Mouse (Mus musculus): ENCODE data around the gene Mmp25.

Mmp25 gene

DNA sequence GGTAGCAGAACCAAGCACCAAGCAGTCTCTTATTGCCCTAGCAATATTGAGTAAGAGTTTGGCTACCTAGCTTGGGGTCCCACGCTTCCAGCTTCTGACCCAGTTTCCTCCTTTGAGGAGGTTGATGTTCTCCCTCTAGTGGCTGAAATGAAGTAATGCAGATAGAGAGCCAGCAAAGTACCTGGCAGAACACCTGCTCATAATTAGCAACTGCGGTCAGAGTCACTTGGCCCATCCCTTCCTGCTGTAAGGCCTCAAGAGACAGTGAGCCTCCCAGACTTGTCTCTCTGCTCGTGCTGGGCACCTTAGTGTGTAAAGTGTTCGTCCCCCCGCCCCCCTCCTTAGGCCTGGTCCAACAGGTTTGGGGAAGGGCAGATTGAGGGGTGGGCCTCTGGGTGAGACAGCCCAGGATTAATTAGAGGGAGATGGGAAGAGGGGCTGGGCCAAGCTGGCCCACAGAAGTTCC is 19.5 kb upstream of the Mmp25 start:
- DNase-seq (ENCODE audit: extremely low read depth, low read depth): no peak

DNA sequence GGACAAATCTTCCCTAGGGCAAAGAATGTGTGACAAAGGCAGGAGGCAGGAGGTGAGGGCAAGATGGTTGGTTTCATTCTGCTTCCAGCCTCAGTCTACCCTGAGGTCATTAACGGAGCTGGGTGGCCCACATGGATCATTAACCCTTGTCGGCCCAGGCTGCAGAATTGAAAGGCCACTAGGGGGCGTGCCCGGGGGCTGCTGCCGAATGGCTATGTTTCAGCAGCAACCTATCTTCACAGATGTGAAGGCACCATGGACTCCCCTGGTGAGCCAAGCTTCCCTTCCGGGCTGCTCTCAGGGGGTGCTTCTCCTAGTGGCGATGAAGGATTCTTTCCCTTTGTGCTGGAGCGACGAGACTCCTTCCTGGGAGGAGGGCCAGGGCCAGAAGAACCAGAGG is 16.4 kb upstream of the Mmp25 start:
- no peak for DNase-seq (ENCODE audit: extremely low read depth, low read depth)

DNA sequence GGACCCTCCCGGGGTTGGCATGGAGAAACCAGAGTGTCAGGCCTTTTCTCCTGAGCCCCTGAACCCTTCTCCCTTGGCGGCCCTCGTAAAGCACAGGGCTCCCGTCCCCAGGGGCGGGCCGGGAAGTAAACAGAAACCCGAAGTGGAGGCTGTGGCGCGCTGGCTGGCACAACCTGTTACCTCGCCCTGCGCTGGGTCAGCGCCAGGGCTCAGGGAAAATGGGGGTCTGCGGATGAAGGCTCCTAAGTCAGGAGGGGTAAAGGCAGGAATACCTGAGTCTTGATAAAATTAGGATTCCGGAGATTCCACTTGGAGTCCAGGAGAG is 15.8 kb upstream of the Mmp25 start:
- no peak for DNase-seq (ENCODE audit: extremely low read depth, low read depth)

DNA sequence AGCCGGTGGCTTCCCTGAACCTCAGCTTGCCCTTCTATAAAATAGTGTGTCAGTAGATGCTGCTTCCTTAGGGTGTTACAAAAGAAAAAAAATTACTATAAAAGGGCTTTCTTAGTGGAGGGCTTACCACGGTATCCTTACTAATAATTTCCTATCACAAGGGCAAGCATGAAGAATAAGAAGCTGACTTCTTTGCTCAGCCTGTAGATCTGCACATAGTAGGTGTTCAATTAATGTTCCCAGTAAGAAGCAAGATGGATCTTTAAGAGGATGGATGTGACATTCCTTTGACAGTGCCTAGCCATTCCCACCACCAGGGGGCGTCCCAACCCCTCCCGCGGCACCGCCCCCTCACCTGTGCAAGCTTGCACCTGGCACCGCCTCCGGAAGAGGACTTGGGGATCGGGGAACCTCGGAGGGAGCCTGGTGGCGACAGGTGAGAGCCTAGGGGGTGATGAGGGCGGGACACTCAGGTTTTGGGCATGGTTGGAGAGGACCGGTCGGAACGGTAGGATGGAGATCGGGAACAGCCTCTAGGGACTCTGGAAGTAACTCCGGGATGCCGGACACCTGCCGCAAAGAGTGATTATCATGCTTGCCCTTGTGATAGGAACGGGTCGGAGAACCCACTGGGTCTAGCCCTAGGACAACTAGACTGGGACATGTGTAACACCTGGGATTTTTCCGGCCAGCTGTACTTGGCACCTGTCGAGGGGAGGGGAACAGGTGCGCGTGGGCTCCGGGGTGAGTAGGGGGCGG is 15.2 kb upstream of the Mmp25 start, which contains the start of gene Bicdl2:
TSS of gene Bicdl2 (plus strand) at position 390 of the 759 bp plus-strand sequence.
- DNase-seq (ENCODE audit: extremely low read depth, low read depth): no peak

DNA sequence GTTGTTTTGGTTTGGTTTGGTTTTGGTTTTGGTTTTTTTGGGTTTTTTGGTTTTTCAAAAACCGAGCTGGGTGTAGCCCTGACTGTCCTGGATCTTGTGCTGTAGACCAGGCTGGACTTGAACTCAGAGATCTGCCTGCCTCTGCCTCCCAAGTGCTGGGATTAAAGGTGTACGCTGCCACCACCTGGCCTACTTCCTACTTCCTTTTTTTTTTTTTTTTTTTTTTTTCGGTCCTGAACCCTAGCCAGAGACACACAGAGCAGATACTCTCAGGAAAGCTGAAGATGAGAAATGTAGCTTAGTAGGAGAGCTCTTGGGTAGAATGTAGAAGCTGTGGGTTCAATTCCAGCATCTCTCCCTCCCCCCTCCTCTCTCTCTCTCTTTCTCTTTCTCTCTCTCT is 13.4 kb upstream of the Mmp25 start:
- no peak for DNase-seq (ENCODE audit: extremely low read depth, low read depth)

DNA sequence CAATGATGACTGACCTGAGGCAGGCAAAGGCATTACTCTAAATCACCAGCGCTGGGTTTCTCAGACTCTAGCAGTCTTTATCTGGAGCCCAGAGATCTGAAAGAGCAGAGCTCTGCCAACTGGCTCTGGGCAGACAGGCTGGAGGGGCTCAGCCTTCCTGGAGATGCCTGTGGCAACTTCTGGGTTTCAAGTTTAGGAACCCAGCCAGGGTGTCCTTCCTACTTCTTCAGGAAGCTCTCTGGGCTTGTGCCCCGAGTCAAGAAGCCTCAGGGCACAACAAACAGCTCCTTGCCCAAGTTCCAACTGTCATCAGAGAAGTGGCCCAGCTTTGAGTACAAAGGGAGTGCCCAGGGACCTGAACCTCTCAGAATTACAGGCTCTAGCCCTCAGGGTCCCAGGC is 9.3 kb upstream of the Mmp25 start:
- no peak for DNase-seq (ENCODE audit: extremely low read depth, low read depth)

DNA sequence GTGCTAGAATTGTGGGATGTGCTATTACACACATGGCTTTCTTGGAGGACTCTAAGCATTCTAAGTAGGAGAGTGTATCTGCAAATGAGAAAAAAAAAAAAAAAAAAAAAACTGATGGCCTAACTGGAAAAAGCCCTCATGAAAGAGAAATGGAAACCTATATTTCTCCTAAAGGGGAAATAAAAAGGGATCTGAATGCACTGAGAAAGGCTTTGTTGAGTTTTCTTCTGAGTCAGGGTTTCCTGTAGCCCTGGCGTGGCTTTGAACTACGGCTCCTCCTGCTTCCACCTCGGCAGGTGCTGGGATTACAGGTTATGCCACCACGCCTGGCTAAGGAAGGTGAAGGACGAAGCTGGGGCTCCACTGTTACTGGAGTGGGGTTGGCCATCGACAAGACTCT is 8.9 kb upstream of the Mmp25 start:
- no peak for DNase-seq (ENCODE audit: extremely low read depth, low read depth)

DNA sequence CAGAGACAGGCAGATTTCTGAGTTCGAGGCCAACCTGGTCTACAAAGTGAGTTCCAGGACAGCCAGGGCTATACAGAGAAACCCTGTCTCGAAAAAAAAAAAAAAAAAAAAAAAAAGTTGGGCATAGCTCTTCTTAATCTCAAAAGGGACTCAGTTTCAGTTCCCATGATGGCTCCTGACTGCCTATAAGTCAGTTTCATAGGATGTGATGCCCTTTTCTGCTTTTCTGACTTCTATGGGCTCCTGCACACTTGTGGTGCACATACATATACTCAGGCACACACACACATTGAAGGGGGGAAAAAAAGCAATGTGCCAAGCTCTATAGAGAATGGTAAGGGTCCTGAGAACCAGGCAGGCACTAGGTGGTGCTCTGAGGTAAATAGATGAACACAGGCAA is 8.2 kb upstream of the Mmp25 start:
- DNase-seq (ENCODE audit: extremely low read depth, low read depth): no peak

DNA sequence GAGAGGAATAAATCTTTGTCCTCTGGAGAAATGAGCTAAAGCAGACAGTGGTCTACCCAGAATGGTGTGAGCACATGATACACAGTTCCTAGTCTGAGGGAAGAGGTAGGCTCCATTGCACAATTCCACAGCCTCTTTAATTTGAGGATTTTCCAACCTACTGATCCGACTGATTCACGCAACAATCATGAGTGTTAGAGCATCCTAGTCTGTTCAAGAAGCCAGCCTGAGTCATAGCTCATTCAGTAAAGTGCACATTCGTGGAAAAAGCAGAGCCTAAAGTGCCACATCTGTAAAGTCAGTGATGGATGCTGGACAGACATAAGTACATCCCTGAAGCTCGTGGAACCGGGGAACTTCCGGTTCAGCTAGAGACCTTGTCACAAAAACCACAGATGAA is 6.3 kb upstream of the Mmp25 start:
- no peak for DNase-seq (ENCODE audit: extremely low read depth, low read depth)

DNA sequence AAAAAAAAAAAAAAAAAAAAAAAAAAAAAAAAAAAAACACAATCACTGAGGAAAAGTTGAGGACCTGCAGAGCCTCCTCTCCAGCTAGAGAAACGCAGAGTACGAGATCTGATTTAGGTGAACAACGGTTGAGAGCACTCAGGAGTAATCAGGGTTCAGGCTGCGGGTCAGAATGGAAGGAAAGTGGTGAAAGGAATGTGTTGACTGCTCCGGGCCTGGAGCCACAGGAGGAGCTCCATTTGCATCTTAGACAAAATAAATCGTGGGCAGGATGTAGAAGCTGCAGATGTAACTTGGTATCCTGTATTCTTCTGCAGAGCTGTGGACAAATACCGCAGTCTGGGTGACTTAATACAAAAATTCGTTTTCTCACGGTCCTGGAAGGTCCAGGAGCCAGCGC is 817 bp upstream of the Mmp25 start:
- DNase-seq (ENCODE audit: extremely low read depth, low read depth): no peak

DNA sequence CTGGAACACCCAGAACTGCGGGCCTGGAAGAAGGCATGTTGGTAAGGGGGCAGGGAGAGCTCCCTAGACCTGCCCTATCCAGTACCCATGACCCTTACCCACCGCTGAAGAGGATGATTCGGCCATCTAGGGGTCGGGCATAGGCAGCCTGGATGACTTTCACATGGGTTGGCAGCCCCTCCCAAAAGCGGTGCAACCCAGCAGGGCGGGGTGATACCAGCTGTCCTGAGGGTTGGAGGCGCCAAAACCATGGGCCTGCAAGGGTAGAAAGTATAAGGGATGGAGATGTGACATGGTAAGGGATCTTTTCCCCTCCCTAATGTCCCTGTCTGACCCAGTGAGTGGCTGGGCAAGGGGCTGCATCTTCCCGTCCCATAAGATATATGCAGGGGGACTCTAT is 13.8 kb downstream of the Mmp25 start:
- DNase-seq (ENCODE audit: extremely low read depth, low read depth): no peak

DNA sequence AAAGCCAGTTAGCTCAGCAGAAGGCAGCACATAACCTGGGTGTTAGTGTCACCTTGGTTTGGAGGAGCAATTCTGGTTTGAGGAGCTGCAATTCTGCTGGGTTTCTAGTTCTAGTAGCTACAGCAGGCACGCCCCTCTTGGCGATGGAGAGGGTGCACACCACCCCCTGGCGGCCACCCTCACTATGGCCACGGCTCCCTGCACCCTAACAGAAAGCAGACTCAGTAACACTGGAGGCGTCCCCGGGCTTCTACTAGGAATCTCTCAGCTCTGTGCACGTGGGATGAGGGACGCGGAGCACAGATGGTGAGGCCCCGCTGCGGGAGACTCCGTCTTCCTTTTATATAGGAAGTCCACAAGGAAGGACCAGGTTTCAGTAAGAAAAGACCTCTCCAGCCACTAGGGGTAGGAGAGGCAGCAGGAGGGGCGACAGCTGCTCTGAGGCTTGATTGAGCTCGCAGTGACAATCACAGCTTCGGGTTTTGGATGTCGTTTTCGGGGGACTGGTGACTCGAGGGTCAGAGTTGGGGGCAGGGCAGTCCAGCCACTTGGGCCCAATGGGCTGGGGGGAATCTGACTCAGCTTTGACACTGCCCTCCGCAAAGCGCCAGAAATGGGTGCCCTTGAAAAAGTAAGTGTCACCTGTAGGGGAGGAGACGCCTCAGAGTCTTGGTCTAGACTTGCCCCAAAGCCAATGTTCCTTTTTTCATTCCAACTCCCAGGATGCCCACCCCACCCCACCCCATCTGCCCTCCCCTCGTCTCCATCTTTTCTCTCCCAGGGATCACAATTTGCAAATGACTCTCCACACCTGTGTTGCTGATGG is 14.7 kb downstream of the Mmp25 start:
- DNase-seq (ENCODE audit: extremely low read depth, low read depth): peak; percentile 32

DNA sequence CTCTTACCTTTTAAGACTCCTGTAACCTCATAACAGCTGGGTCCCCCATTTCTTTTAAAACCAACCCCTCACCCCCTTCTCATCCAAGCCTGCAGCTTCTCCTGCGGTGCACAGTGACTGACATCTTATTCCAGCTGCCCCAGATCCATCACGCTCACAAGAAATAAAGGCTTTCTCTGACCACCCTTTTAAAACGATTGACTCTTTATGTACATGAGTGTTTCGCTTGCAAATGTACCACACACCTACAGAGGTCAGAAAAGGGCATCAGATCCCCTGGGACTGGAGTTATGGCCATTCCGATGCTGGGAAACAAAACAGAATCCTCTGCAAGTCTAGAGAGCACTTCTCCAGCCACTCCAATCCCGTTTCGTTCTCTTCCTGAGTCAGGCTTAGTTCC is 17.3 kb downstream of the Mmp25 start:
- no peak for DNase-seq (ENCODE audit: extremely low read depth, low read depth)

DNA sequence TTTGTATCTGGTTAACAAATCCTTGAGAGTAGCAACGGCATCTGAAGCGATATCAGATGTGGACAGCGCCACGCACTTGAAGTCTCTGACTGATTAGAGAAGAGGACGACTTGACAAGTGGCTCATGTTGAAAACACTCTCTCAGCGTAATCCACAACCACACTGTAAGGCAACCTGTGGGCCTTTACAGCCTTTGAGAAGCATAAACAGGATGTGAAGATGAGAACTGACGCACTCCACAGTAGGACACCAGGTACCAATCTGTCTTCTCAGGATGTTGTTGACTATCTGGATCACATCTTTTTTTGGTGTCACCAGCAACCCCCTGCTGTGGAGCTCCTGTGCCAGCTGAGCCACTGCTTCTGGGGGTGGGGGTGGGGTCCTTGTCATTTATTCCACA is 24.7 kb downstream of the Mmp25 start:
- no peak for DNase-seq (ENCODE audit: extremely low read depth, low read depth)

DNA sequence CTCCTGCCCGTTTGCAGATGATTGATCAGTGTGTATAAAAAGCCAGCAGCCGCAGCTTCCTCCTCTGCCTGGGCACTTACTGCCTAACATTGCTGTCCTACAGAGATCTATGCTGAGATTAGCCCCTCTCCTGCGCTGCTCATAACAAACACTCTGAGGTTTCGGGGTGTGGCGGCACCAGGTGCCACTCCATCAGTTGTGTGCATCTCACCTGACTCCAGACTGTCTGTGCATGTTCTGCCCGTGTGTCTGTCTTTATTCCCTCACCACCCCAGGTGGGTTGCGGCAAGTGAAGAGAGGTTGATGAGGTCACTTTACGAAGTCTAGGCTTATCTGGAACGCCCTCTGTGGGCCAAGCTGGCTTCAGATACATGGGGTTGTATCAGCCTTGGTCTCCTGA is 28.0 kb downstream of the Mmp25 start:
- DNase-seq (ENCODE audit: extremely low read depth, low read depth): no peak

DNA sequence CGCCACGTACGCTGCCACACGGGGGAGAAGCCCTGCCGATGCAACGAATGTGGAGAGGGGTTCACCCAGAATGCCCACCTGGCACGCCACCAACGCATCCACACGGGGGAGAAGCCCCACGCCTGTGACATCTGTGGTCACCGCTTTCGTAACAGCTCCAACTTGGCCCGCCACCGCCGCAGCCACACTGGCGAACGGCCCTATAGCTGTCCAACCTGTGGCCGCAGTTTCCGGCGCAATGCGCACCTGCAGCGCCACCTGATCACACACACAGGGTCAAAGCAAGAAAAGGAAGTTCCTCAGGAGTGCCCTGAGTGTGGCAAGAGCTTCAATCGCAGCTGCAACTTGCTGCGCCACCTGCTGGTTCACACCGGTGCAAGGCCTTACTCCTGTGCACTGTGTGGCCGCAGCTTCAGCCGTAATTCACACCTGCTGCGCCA is 34.7 kb downstream of the Mmp25 start:
- no peak for DNase-seq (ENCODE audit: extremely low read depth, low read depth)

DNA sequence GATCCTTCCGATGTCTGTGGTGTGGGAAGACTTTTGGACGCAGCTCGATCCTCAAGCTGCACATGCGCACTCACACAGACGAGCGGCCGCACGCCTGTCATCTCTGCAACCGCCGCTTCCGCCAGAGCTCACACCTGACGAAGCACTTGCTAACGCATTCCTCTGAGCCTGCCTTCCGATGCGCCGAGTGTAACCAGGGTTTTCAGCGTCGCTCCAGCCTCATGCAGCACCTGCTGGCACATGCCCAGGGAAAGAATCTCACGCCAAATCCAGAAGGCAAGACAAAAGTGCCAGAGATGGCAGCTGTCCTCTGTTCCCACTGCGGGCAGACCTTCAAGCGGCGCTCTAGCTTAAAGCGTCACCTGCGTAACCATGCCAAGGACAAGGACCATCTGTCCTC is 35.5 kb downstream of the Mmp25 start:
- DNase-seq (ENCODE audit: extremely low read depth, low read depth): no peak

DNA sequence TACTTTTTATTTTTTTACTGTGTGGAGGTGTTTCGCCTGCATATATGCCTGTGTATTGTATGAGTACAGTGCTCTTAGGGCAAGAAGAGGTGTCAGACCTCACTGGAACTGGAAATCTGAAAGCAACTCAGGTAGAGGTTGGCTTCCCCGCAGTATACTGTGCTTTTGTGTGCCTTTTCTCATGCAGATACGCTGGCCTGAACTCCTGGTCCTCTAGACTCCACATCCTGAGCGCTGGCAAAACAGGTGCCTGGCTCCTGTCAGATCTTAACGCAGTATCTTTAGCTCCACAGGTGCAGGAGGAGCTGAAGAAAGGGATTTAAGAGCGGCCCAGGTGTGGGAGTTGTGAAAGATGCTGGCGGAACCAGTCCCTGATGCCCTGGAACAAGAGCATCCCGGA is 39.9 kb downstream of the Mmp25 start:
- no peak for DNase-seq (ENCODE audit: extremely low read depth, low read depth)

DNA sequence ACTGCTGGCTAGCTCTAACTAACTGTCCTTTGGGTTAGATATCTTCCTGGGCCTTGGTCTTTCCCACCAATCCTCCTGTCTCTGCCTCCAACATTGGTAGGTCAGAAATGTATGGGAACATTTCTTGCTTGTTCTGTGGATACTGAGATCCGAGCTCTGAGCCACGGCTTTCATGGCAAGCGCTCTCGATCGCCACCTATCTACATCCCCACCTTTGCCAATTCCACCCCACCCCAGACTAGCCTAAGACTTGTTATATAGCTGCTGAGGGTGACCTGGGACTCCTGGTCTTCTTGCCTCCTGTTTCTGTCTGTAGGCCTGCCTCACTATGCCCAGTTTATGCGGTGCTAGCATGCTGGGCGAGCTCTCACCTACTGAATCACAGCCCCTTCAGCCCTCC is 40.7 kb downstream of the Mmp25 start:
- no peak for DNase-seq (ENCODE audit: extremely low read depth, low read depth)

DNA sequence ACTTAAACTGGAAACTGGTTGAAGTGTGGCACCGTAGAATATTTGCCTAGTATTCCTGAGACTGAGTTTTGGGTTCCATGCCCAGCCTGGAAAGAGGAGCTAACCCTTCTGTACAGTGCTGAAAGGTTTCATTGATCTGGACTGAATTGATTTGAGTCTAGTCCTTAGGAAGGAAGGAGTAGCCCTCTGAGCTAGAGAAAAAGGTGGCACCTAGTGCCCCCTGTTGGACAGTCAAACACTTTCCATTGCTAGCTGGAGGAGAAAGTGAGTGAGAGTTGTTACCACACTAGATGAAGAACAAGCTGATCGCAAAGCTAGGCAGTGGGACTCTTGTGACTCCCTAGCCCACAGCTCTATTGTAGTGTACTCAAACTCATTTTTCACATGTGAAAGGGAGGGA is 41.5 kb downstream of the Mmp25 start:
- DNase-seq (ENCODE audit: extremely low read depth, low read depth): no peak

DNA sequence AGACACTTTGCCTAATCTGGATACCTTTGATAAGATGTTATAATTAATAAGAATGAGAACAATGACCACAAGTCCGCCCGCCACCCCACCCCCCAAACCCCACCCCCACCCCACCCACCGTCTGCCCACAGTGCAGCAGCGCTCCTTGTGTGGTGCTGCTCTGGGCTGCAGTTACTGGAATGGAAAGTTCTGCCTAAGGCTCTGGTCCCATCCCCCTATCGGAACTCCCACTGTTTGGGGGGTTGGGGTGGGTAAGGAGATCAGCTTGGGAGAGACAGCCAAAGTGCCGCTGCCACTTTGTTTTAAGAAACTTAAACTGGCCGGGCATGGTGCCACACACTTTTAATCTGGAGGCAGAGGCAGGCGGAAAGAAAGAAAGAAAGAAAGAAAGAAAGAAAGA is 42.0 kb downstream of the Mmp25 start:
- no peak for DNase-seq (ENCODE audit: extremely low read depth, low read depth)

DNA sequence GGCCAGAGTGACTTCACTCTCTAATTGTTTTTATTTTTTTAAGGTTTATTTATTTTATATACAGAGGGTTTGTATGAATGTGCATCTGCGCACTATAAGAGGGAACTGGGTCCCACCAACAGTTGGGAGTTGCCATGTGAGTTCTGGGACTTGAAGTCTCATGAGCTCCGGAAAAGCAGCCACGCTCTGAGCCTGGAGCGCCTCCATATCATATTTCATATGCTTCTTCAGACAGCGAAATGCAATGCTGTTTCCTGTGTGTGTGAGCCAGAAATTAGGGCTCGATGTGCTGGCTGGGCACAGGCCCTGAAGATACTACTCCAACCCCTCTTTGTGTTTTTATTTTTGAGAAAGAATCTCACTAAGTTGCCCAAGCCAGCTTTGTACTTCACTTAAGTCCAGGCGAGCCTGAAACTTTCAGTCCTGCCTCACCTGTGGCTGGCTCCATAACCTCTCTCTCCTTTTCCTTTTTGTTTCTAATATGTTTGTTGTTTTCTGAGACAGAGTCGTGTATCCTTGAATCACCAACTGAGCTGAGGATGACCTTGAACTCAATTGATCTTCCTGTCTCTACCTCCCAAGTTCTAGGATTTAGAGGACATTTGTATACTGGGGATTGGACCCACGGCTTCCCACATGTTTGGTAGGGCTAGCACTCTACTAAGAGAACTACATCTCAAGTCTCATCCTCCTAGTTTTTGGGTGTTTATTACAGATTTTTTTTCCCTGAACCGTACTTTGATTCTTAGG is 43.1 kb downstream of the Mmp25 start:
- DNase-seq (ENCODE audit: extremely low read depth, low read depth): no peak

Data from MEL-GATA-1-ER (cell line).